In the genomic region with DNA sequence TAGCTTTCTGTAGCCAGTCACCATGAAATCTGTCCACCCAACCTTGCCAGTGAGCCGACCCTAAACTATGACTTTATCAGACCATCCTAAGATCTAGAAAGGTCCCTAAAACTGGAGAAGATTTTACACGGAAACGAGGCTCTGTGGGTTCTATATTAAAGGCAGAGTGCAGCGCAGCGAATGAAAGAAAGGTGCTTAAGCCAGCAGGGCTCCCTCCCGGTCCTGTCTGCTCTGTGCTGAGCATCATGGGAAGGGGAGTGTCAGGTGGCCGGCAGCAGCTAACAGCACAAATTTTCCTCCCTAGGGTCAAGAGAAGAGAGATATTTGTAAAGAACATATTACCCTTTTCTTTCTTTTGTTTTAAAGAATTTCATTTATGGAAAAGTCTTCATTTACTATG, we compare ENCODE assay signal across 30 mouse cellular contexts. TPM values are rescaled to one million over a fixed set of nuclear protein-coding genes. Genes with fewer than 3 reads are reported as not detected.
DNase-seq lines count a peak whose midpoint lies in the region; ATAC-seq and TF ChIP-seq lines count a peak whose summit lies in the region.
"Had no signal": no experiment of that assay in that cellular context is flagged by ENCODE, and none has a peak within 500 bp of the region (broad histone marks: within the 10 kb centered on the region; RNA-seq: fewer than 3 reads in every experiment).

No protein-coding gene starts in this region.

- no peak for TF ChIP-seq CTCF in Patski (IDR thresholded peaks at IDR 0.05)

- 46% methylated on average over 7 of the region's 7 CpGs for whole genome bisulfite sequencing in kidney, embryonic 15.5 days
- WGBS in midbrain, embryonic 11.5 days = 84% methylated on average over 7 of the region's 7 CpGs

- no peaks in the 10 kb centered on the region for H3K27me3 ChIP-seq in Patski
- H3K27me3 ChIP-seq in kidney, embryonic 15.5 days = no peaks in the 10 kb centered on the region
- H3K27me3 ChIP-seq in midbrain, embryonic 11.5 days (ENCODE audit: control insufficient read depth, insufficient read depth, low read length) = no peaks in the 10 kb centered on the region
- H3K27me3 ChIP-seq: heart, embryonic 12.5 days; hindbrain, embryonic 15.5 days; limb, embryonic 15.5 days; midbrain, embryonic 15.5 days; neural tube, embryonic 15.5 days had no signal

- peaks cover 35% of the 10 kb centered on the region for H3K36me3 ChIP-seq in kidney, embryonic 15.5 days
- H3K36me3 ChIP-seq in midbrain, embryonic 11.5 days (ENCODE audit: control insufficient read depth, insufficient read depth, low read length) = peaks cover 8% of the 10 kb centered on the region; the same call in 1 of the 2 replicates

- peak overlapping the region; percentile 36 for H3K4me2 ChIP-seq in kidney, embryonic 15.5 days
- H3K4me2 ChIP-seq in midbrain, embryonic 11.5 days = no peak overlapping the region
- H3K4me2 ChIP-seq: heart, embryonic 12.5 days; hindbrain, embryonic 15.5 days; limb, embryonic 15.5 days; lung, embryonic 14.5 days; midbrain, embryonic 15.5 days; neural tube, embryonic 15.5 days had no signal

- in situ Hi-C loops in Patski (cut with MboI; ENCODE audit: low pct_unique_long_range_greater_than_20kb) = no loop called here

- H3K9me3 ChIP-seq in kidney, embryonic 15.5 days (replicated peaks) = no peaks in the 10 kb centered on the region
- no peaks in the 10 kb centered on the region for H3K9me3 ChIP-seq in midbrain, embryonic 11.5 days (ENCODE audit: control insufficient read depth, low read length)
- H3K9me3 ChIP-seq: heart, embryonic 12.5 days; hindbrain, embryonic 15.5 days; limb, embryonic 10.5 days; limb, embryonic 15.5 days; midbrain, embryonic 15.5 days; neural tube, embryonic 15.5 days had no signal

- POLR2A ChIA-PET in Patski (lab: Charles Lee) = interaction anchor here (1.1 kb wide), 1 partner anchor 36 kb away, joined by 4 read pairs; no protein-coding TSS in a partner anchor

- ATAC-seq in Patski = peak; percentile 52
- ATAC-seq in kidney, embryonic 15.5 days (replicated peaks; ENCODE audit: low FRiP score) = no peak
- no peak for ATAC-seq in midbrain, embryonic 11.5 days (ENCODE audit: low FRiP score)
- ATAC-seq in erythroblast, adult 5-6 weeks (replicated peaks; ENCODE audit: low FRiP score, poor library complexity, severe bottlenecking) = no peak
- ATAC-seq: CD4-positive, CD25-positive, alpha-beta regulatory T cell, adult 4 months; forebrain, embryonic 14.5 days; inflammation-experienced regulatory T-cells, adult 6 months; midbrain, embryonic 15.5 days had no signal

- peaks cover 32% of the 10 kb centered on the region for H3K4me1 ChIP-seq in kidney, embryonic 15.5 days
- H3K4me1 ChIP-seq in midbrain, embryonic 11.5 days (ENCODE audit: control insufficient read depth, insufficient read depth, low read length) = 0 out of 2 replicates have a peak, but pooled peaks cover 2% of the 10 kb centered on the region
- H3K4me1 ChIP-seq: heart, embryonic 12.5 days; hindbrain, embryonic 15.5 days; limb, embryonic 10.5 days; limb, embryonic 15.5 days; midbrain, embryonic 15.5 days; neural tube, embryonic 15.5 days had no signal

- peak overlapping the region; percentile 74 for H3K27ac ChIP-seq in kidney, embryonic 15.5 days
- H3K27ac ChIP-seq in midbrain, embryonic 11.5 days (ENCODE audit: low read depth, low read length) = no peak overlapping the region
- H3K27ac ChIP-seq: heart, adult 2 months; hindbrain, embryonic 15.5 days; limb, embryonic 10.5 days; limb, embryonic 15.5 days; liver, embryonic 14.5 days; midbrain, embryonic 15.5 days; neural tube, embryonic 15.5 days had no signal

- no peak overlapping the region for H3K9ac ChIP-seq in kidney, embryonic 15.5 days
- H3K9ac ChIP-seq in midbrain, embryonic 11.5 days (ENCODE audit: low read length) = no peak overlapping the region
- H3K9ac ChIP-seq: heart, embryonic 12.5 days; hindbrain, embryonic 15.5 days; limb, embryonic 15.5 days; liver, embryonic 14.5 days; lung, embryonic 14.5 days; midbrain, embryonic 15.5 days; neural tube, embryonic 15.5 days had no signal

- 0 out of 2 replicates have a peak overlapping the region, but pooled peaks have one; percentile 0 for H3K4me3 ChIP-seq in kidney, embryonic 15.5 days (replicated peaks)
- no peak overlapping the region for H3K4me3 ChIP-seq in midbrain, embryonic 11.5 days (ENCODE audit: low read depth, low read length)
- H3K4me3 ChIP-seq: heart, adult 2 months; heart, embryonic 12.5 days; hindbrain, embryonic 15.5 days; limb, embryonic 10.5 days; limb, embryonic 15.5 days; midbrain, embryonic 15.5 days; neural tube, embryonic 15.5 days had no signal

- DNase-seq in kidney, adult 11 months = peak; percentile 32
- no peak for DNase-seq in kidney, postnatal 36 days
- DNase-seq in A20 (ENCODE audit: low read depth, low spot score) (peak; percentile 38), Patski (ENCODE audit: low read depth, low spot score) (no peak)
- DNase-seq in midbrain, embryonic 11.5 days (ENCODE audit: low spot score, missing footprints) = no peak
- DNase-seq in layer of hippocampus, postnatal 25 days (ENCODE audit: extremely low spot score in 1 of 2, low spot score in 1 of 2) = no peak
- DNase-seq: adrenal gland, postnatal 14 days; cerebellum, adult 11 months; cerebellum, adult 9-10 months; cerebellum, postnatal 36 days; heart, adult 2 months; layer of hippocampus, adult 9-11 months; lung, embryonic 14.5 days; lung, postnatal 14 days; right cerebral cortex, postnatal 25 days; spleen, adult 18-20 months; thymus, adult 2 months; thymus, postnatal 36 days had no signal

- CTCF ChIA-PET in Patski (lab: Charles Lee) = interaction anchor here (1.0 to 3.2 kb wide), 7 partner anchors 13 to 156 kb away, joined by 3 to 13 read pairs (median 3); a partner anchor contains a TSS

RNA-seq across cellular contexts. Expression of a gene that starts 34.5 kb away (rescaled TPM):
- polyA plus RNA-seq in Patski (2021) = 73.9 TPM
- 14.3 and 18.6 TPM in 2 replicates for polyA plus RNA-seq in kidney, embryonic 15.5 days (2015; fragmentation: Nextera tagmentation; extraction: Ambion mirVana)
- polyA plus RNA-seq in midbrain, embryonic 11.5 days (2014; fragmentation: Nextera tagmentation; extraction: Ambion mirVana) = 24.8 and 24.9 TPM in 2 replicates
- total RNA-seq in layer of hippocampus, postnatal 25 days (2021) = 10 to 100 TPM; 38.3 to 39.9 TPM
- 14.0 and 23.2 TPM in 2 replicates for total RNA-seq in erythroblast, adult 5-6 weeks (2015; ENCODE audit: low replicate concordance)
- 10.5 and 12.4 TPM in 2 replicates for total RNA-seq in erythroblast, adult 5-6 weeks (2017; ENCODE audit: low replicate concordance)

RNA-seq across cellular contexts. Expression of a gene that starts 37.4 kb away (rescaled TPM):
- 137 TPM for polyA plus RNA-seq in Patski (2021)
- 131 and 136 TPM in 2 replicates for polyA plus RNA-seq in kidney, embryonic 15.5 days (2015; fragmentation: Nextera tagmentation; extraction: Ambion mirVana)
- polyA plus RNA-seq in midbrain, embryonic 11.5 days (2014; fragmentation: Nextera tagmentation; extraction: Ambion mirVana) = 152 and 155 TPM in 2 replicates
- total RNA-seq in layer of hippocampus, postnatal 25 days (2021) = 100 to 1,000 TPM; 122 to 143 TPM
- 10.0 and 15.7 TPM in 2 replicates for total RNA-seq in erythroblast, adult 5-6 weeks (2015; ENCODE audit: low replicate concordance)
- total RNA-seq in erythroblast, adult 5-6 weeks (2017; ENCODE audit: low replicate concordance) = 3.9 and 4.1 TPM in 2 replicates

Comparison
In these comparisons a context has a peak if more than half of its experiments do, and no peak if none do; other contexts are left out.
1. DNase-seq: peak in kidney, adult 11 months (single experiment) and A20 (single experiment); none in kidney, postnatal 36 days (0 of 2), Patski (single experiment), midbrain, embryonic 11.5 days (single experiment) and layer of hippocampus, postnatal 25 days (0 of 2).